Mouse (Mus musculus) megakaryocyte, embryonic 14.5 days (primary cell): ENCODE results near the gene Dnah11.

Experiments used
- FLI1 ChIP-seq: IDR thresholded peaks from 2 replicates; pipeline ENCODE4 v1.6.1; 2012; ENCODE audit warnings: low read length, inconsistent platforms, mixed read lengths
- GATA1 ChIP-seq: IDR thresholded peaks from 3 replicates; pipeline ENCODE4 v1.6.1; 2012; ENCODE audit warnings: mixed read lengths, low read length, inconsistent platforms, borderline replicate concordance

DNA sequence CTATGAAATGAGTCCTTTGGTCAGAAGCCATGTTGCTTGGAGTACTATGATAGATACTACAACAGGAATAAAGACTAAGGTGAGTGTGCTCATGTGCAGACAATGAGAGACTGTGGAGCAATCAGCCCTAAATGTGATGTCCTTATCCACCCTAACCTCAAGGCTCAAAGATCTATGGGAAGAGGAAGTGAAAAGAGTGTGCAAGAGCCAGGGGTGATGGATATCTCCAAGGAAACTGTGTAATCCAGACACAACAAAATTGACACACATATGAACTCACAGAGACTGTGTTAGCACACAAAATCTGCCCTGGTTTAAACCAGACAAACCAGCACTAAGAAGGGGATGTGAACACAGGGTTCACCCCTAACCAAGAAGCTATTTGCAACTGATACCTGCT, 21.2 kb upstream of the Dnah11 start:
- TF ChIP-seq GATA1 (no peak), FLI1 (no peak)
